9 mouse cellular contexts compared by ENCODE assay signal in genomic region chr13:62856305-62856675, GRCm38 (mm10). TPM values are rescaled to one million over a fixed set of nuclear protein-coding genes. Genes with fewer than 3 reads are reported as not detected.
A peak's percentile ranks its signal among the peaks of the same experiment; 100 is the strongest.
DNase-seq lines count a peak whose midpoint lies in the region; ATAC-seq and TF ChIP-seq lines count a peak whose summit lies in the region.
"Had no signal": no experiment of that assay in that cellular context is flagged by ENCODE, and none has a peak within 500 bp of the region (broad histone marks: within the 10 kb centered on the region; RNA-seq: fewer than 3 reads in every experiment).

No protein-coding gene starts in this region.

- TF ChIP-seq CTCF in C2C12 (IDR thresholded peaks at IDR 0.05; ENCODE audit: control insufficient read depth, insufficient read depth, insufficient read length): peak; percentile 94
- peak; percentile 89 for TF ChIP-seq CTCF in bone marrow macrophage, adult 2 months (IDR thresholded peaks at IDR 0.05; ENCODE audit: low read depth, low read length)
- peak; percentile 93 for TF ChIP-seq CTCF in midbrain, postnatal 0 days (IDR thresholded peaks at IDR 0.05)

- peak overlapping the region; percentile 51 for H3K4me2 ChIP-seq in embryonic facial prominence, embryonic 15.5 days (replicated peaks)
- peak overlapping the region; percentile 53 for H3K4me2 ChIP-seq in kidney, embryonic 14.5 days (replicated peaks; ENCODE audit: low read depth, low read length)
- peak overlapping the region; percentile 55 for H3K4me2 ChIP-seq in limb, embryonic 14.5 days (replicated peaks; ENCODE audit: low read depth, low read length, severe bottlenecking)
- H3K4me2 ChIP-seq in midbrain, postnatal 0 days (ENCODE audit: low read depth, low read length, poor library complexity, severe bottlenecking): peak overlapping the region; percentile 73

- H3K9ac ChIP-seq in embryonic facial prominence, embryonic 15.5 days: no peak overlapping the region
- H3K9ac ChIP-seq in kidney, embryonic 14.5 days (ENCODE audit: low read depth, low read length): peak overlapping the region; percentile 23; the same call in 1 of the 2 replicates
- no peak overlapping the region for H3K9ac ChIP-seq in limb, embryonic 14.5 days (ENCODE audit: low read depth, low read length, severe bottlenecking)
- peak overlapping the region; percentile 44 for H3K9ac ChIP-seq in midbrain, postnatal 0 days (replicated peaks; ENCODE audit: low read length, poor library complexity, severe bottlenecking)

- H3K79me2 ChIP-seq in C2C12 (ENCODE audit: control insufficient read depth, insufficient read depth): no peaks in the 10 kb centered on the region

- peak; percentile 74 for ATAC-seq in embryonic facial prominence, embryonic 15.5 days (ENCODE audit: insufficient number of reproducible peaks, low FRiP score, low TSS enrichment, low read depth)
- peak; percentile 93 for ATAC-seq in kidney, embryonic 14.5 days (ENCODE audit: low FRiP score, low TSS enrichment)
- ATAC-seq in limb, embryonic 14.5 days (ENCODE audit: low FRiP score, low read depth): peak; percentile 89
- peak; percentile 92 for ATAC-seq in midbrain, postnatal 0 days (ENCODE audit: low FRiP score)

- H3K4me1 ChIP-seq in bone marrow macrophage, adult 2 months (ENCODE audit: control insufficient read depth, insufficient read depth, low read length): no peaks in the 10 kb centered on the region
- no peaks in the 10 kb centered on the region for H3K4me1 ChIP-seq in embryonic facial prominence, embryonic 15.5 days
- 0 out of 2 replicates have a peak, but pooled peaks cover 3% of the 10 kb centered on the region for H3K4me1 ChIP-seq in heart, embryonic 10.5 days
- no peaks in the 10 kb centered on the region for H3K4me1 ChIP-seq in kidney, embryonic 14.5 days (ENCODE audit: control insufficient read depth, insufficient read depth, low read length)
- H3K4me1 ChIP-seq in limb, embryonic 14.5 days (ENCODE audit: control insufficient read depth, insufficient read depth, low read length): peaks cover 6% of the 10 kb centered on the region; the same call in 1 of the 2 replicates
- H3K4me1 ChIP-seq in midbrain, postnatal 0 days (ENCODE audit: insufficient read depth, low read length): no peaks in the 10 kb centered on the region

- no peak overlapping the region for H3ac ChIP-seq in C2C12 (ENCODE audit: control insufficient read depth, insufficient read length, low read depth)

- H3K36me3 ChIP-seq in C2C12 (ENCODE audit: control insufficient read depth, insufficient read depth): no peaks in the 10 kb centered on the region
- no peaks in the 10 kb centered on the region for H3K36me3 ChIP-seq in embryonic facial prominence, embryonic 15.5 days
- H3K36me3 ChIP-seq in heart, embryonic 10.5 days: no peaks in the 10 kb centered on the region
- H3K36me3 ChIP-seq in kidney, embryonic 14.5 days (ENCODE audit: control insufficient read depth, insufficient read depth, low read length): no peaks in the 10 kb centered on the region
- no peaks in the 10 kb centered on the region for H3K36me3 ChIP-seq in limb, embryonic 14.5 days (ENCODE audit: control insufficient read depth, insufficient read depth, low read length)
- H3K36me3 ChIP-seq in midbrain, postnatal 0 days (ENCODE audit: insufficient read depth, low read length): no peaks in the 10 kb centered on the region

- no peak overlapping the region for H3K27ac ChIP-seq in bone marrow macrophage, adult 2 months (ENCODE audit: insufficient read depth, low read depth, low read length)
- no peak overlapping the region for H3K27ac ChIP-seq in embryonic facial prominence, embryonic 15.5 days (replicated peaks)
- peak overlapping the region; percentile 72; the same call in 1 of the 2 replicates for H3K27ac ChIP-seq in heart, embryonic 10.5 days
- no peak overlapping the region for H3K27ac ChIP-seq in kidney, embryonic 14.5 days (ENCODE audit: low read depth, low read length)
- no peak overlapping the region for H3K27ac ChIP-seq in limb, embryonic 14.5 days (replicated peaks; ENCODE audit: low read depth, low read length)
- H3K27ac ChIP-seq in midbrain, postnatal 0 days (ENCODE audit: low read depth, low read length): no peak overlapping the region

- peaks cover 6% of the 10 kb centered on the region for H3K27me3 ChIP-seq in C2C12 (ENCODE audit: control insufficient read depth, insufficient read depth, insufficient read length)
- H3K27me3 ChIP-seq in embryonic facial prominence, embryonic 15.5 days: no peaks in the 10 kb centered on the region
- no peaks in the 10 kb centered on the region for H3K27me3 ChIP-seq in heart, embryonic 10.5 days (ENCODE audit: insufficient read depth, poor library complexity, severe bottlenecking)
- no peaks in the 10 kb centered on the region for H3K27me3 ChIP-seq in kidney, embryonic 14.5 days (ENCODE audit: control insufficient read depth, insufficient read depth, low read length)
- H3K27me3 ChIP-seq in limb, embryonic 14.5 days (ENCODE audit: control insufficient read depth, insufficient read depth, low read length): no peaks in the 10 kb centered on the region
- no peaks in the 10 kb centered on the region for H3K27me3 ChIP-seq in midbrain, postnatal 0 days (ENCODE audit: insufficient read depth, low read length)

- no peaks in the 10 kb centered on the region for H3K9me3 ChIP-seq in embryonic facial prominence, embryonic 15.5 days (replicated peaks)
- H3K9me3 ChIP-seq in heart, embryonic 10.5 days: no peaks in the 10 kb centered on the region
- no peaks in the 10 kb centered on the region for H3K9me3 ChIP-seq in kidney, embryonic 14.5 days (ENCODE audit: control insufficient read depth, low read length)
- H3K9me3 ChIP-seq in limb, embryonic 14.5 days (ENCODE audit: control insufficient read depth, low read length): no peaks in the 10 kb centered on the region
- no peaks in the 10 kb centered on the region for H3K9me3 ChIP-seq in midbrain, postnatal 0 days (ENCODE audit: low read length)

- H3K79me3 ChIP-seq in C2C12 (ENCODE audit: low read depth): no peaks in the 10 kb centered on the region

- no peak overlapping the region for H3K4me3 ChIP-seq in C2C12 (ENCODE audit: insufficient read depth, poor library complexity, severe bottlenecking)
- H3K4me3 ChIP-seq in bone marrow macrophage, adult 2 months (ENCODE audit: insufficient read depth, low read length): no peak overlapping the region
- peak overlapping the region; percentile 23 for H3K4me3 ChIP-seq in embryonic facial prominence, embryonic 15.5 days (replicated peaks)
- peak overlapping the region; percentile 50 for H3K4me3 ChIP-seq in heart, embryonic 10.5 days
- peak overlapping the region; percentile 36 for H3K4me3 ChIP-seq in kidney, embryonic 14.5 days (ENCODE audit: low read length)
- peak overlapping the region; percentile 28 for H3K4me3 ChIP-seq in limb, embryonic 14.5 days (replicated peaks; ENCODE audit: low read length)
- peak overlapping the region; percentile 38 for H3K4me3 ChIP-seq in midbrain, postnatal 0 days (ENCODE audit: low read depth, low read length)
- H3K4me3 ChIP-seq: erythroblast, embryonic 14.5 days had no signal

- peak; percentile 93 for DNase-seq in heart, embryonic 10.5 days (ENCODE audit: low spot score)
- DNase-seq in limb, embryonic 14.5 days (ENCODE audit: low spot score): peak; percentile 86
- peak; percentile 92 for DNase-seq in midbrain, postnatal 0 days (ENCODE audit: low spot score)
- DNase-seq in spleen, postnatal 14 days (ENCODE audit: low spot score in 2 of 2): peak; percentile 32 to 46

- TF ChIP-seq POLR2A in bone marrow macrophage, adult 2 months (IDR thresholded peaks at IDR 0.05; ENCODE audit: borderline replicate concordance, low read depth, low read length): no peak
- TF ChIP-seq POLR2A in limb, embryonic 14.5 days (IDR thresholded peaks at IDR 0.05; ENCODE audit: borderline replicate concordance, extremely low read depth, insufficient read depth, insufficient read length): no peak

- WGBS in embryonic facial prominence, embryonic 15.5 days: 8% methylated on average over 5 of the region's 5 CpGs
- WGBS in heart, embryonic 10.5 days: 6% methylated on average over 5 of the region's 5 CpGs
- WGBS in kidney, embryonic 14.5 days: 2% methylated on average over 5 of the region's 5 CpGs
- 7% methylated on average over 5 of the region's 5 CpGs for WGBS in limb, embryonic 14.5 days
- WGBS in midbrain, postnatal 0 days: 3% methylated on average over 5 of the region's 5 CpGs

TF ChIP-seq in C2C12, 6 proteins besides CTCF, POLR2A, EP300 and RAD21:
- no peak for TF ChIP-seq MYOG (IDR thresholded peaks at IDR 0.05; ENCODE audit: control insufficient read depth, extremely low read depth, insufficient read length)
- TF ChIP-seq MYOD1 (IDR thresholded peaks at IDR 0.05; ENCODE audit: control insufficient read depth, insufficient read length, low read depth): peak; percentile 60
- TF ChIP-seq MAX (IDR thresholded peaks at IDR 0.05): peak; percentile 99

RNA-seq across cellular contexts. Expression of gene Fbp2, which starts 1.9 kb away (rescaled TPM):
- not detected for polyA plus RNA-seq in C2C12 (2012; fragmentation: generic; extraction: Trizol)
- polyA plus RNA-seq in bone marrow macrophage, adult 2 months (2012; ENCODE audit: insufficient read depth, insufficient read length, missing spikeins): not detected in 2 replicates
- 2.6 and 2.9 TPM in 2 replicates for polyA plus RNA-seq in embryonic facial prominence, embryonic 15.5 days (2015; fragmentation: Nextera tagmentation; extraction: Ambion mirVana)
- 0.31 and 0.41 TPM in 2 replicates for polyA plus RNA-seq in heart, embryonic 10.5 days (2016; fragmentation: Nextera tagmentation; extraction: Ambion mirVana)
- polyA plus RNA-seq in kidney, embryonic 14.5 days (2014; fragmentation: Nextera tagmentation; extraction: Ambion mirVana): 1.7 and 5.9 TPM in 2 replicates
- 0.85 and 1.4 TPM in 2 replicates for polyA plus RNA-seq in limb, embryonic 14.5 days (2012; rRNA removed)
- 1.5 and 1.8 TPM in 2 replicates for polyA plus RNA-seq in limb, embryonic 14.5 days (2014; fragmentation: Nextera tagmentation; extraction: Ambion mirVana)
- 0.16 and 0.24 TPM in 2 replicates for total RNA-seq in midbrain, postnatal 0 days (2014; rRNA removed)
- polyA plus RNA-seq in midbrain, postnatal 0 days (2015; fragmentation: Nextera tagmentation; extraction: Ambion mirVana): 1.5 and 1.7 TPM in 2 replicates
- polyA plus RNA-seq: erythroblast, embryonic 14.5 days had no signal

RNA-seq across cellular contexts. Expression of gene Fbp1, which starts 31.8 kb away (rescaled TPM):
- not detected for polyA plus RNA-seq in C2C12 (2012; fragmentation: generic; extraction: Trizol)
- not detected in 2 replicates for polyA plus RNA-seq in bone marrow macrophage, adult 2 months (2012; ENCODE audit: insufficient read depth, insufficient read length, missing spikeins)
- 3.5 and 5.2 TPM in 2 replicates for polyA plus RNA-seq in embryonic facial prominence, embryonic 15.5 days (2015; fragmentation: Nextera tagmentation; extraction: Ambion mirVana)
- polyA plus RNA-seq in heart, embryonic 10.5 days (2016; fragmentation: Nextera tagmentation; extraction: Ambion mirVana): 0.25 TPM in 1 of 2 replicates, not detected in the other
- polyA plus RNA-seq in kidney, embryonic 14.5 days (2014; fragmentation: Nextera tagmentation; extraction: Ambion mirVana): 1.8 and 3.9 TPM in 2 replicates
- polyA plus RNA-seq in limb, embryonic 14.5 days (2012; rRNA removed): 0.89 and 1.00 TPM in 2 replicates
- 1.1 and 2.2 TPM in 2 replicates for polyA plus RNA-seq in limb, embryonic 14.5 days (2014; fragmentation: Nextera tagmentation; extraction: Ambion mirVana)
- not detected in 2 replicates for total RNA-seq in midbrain, postnatal 0 days (2014; rRNA removed)
- 0.27 and 0.44 TPM in 2 replicates for polyA plus RNA-seq in midbrain, postnatal 0 days (2015; fragmentation: Nextera tagmentation; extraction: Ambion mirVana)
- polyA plus RNA-seq: erythroblast, embryonic 14.5 days had no signal

Comparison
In these comparisons a context has a peak if more than half of its experiments do, and no peak if none do; other contexts are left out.
1. H3K4me3 ChIP-seq: peak in embryonic facial prominence, embryonic 15.5 days (single experiment), heart, embryonic 10.5 days (single experiment), kidney, embryonic 14.5 days (single experiment), limb, embryonic 14.5 days (single experiment) and midbrain, postnatal 0 days (single experiment); none in C2C12 (single experiment) and bone marrow macrophage, adult 2 months (single experiment).
2. H3K9ac ChIP-seq: peak in kidney, embryonic 14.5 days (single experiment) and midbrain, postnatal 0 days (single experiment); none in embryonic facial prominence, embryonic 15.5 days (single experiment) and limb, embryonic 14.5 days (single experiment).
3. DNase-seq: peak in every context shown above with its lines; median percentile 93 in heart, embryonic 10.5 days; 92 in midbrain, postnatal 0 days; 86 in limb, embryonic 14.5 days; 39 in spleen, postnatal 14 days.
4. Peak in every context shown above with its lines, with median percentiles within 50 percentile points of each other: CTCF ChIP-seq, ATAC-seq and H3K4me2 ChIP-seq.